Mouse (Mus musculus): ENCODE results near the gene Olfr705. TPM values are rescaled to one million over a fixed set of nuclear protein-coding genes. Genes with fewer than 3 reads are reported as not detected.
"Not testable (repeated sequence)": the region's sequence is repeated elsewhere in the genome, so short reads cannot be mapped to it uniquely, and the experiment has no call there.

The Olfr705 gene
- polyA plus RNA-seq (2014; fragmentation: Nextera tagmentation; extraction: Ambion mirVana): not detected in 2 replicates

DNA sequence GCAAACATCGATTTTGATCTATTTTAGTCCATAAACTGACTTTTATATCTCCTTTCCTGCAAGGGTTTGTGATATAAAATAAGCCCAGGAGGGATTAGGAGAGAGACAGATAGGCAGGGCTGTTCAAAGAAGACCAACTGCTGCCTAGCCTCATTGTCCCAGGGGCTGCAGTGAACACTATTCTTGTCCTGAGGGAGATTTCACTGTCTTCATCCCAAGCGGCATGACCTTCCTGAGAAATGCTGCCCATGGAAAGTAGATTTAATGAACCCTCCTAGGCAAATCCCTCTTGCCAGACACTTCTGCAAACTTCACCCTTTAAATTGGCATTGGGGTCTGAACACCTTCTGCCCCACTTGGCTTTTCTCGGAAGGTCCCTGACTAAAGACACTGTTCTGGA, at the start of gene Olfr705:
Gene Olfr705 (minus strand): TSS at position 101 of the 400 bp plus-strand sequence.
- no peak within 1 kb of the TSS for H3K4me2 ChIP-seq (ENCODE audit: low read depth, low read length)
- no peaks in the 10 kb centered on the region for H3K4me1 ChIP-seq (ENCODE audit: control insufficient read depth, insufficient read depth, low read length)
- no peak within 1 kb of the TSS for H3K27ac ChIP-seq (ENCODE audit: low read depth, low read length)
- WGBS: 84% methylated on average over 3 of the region's 3 CpGs
- H3K4me3 ChIP-seq (ENCODE audit: low read depth, low read length): no peak within 1 kb of the TSS
- no peaks in the 10 kb centered on the region for H3K9me3 ChIP-seq (ENCODE audit: control insufficient read depth, low read length)
- H3K36me3 ChIP-seq (ENCODE audit: control insufficient read depth, insufficient read depth, low read length): no peaks in the 10 kb centered on the region
- H3K27me3 ChIP-seq (ENCODE audit: control insufficient read depth, insufficient read depth, low read length): no peaks in the 10 kb centered on the region
- H3K9ac ChIP-seq (replicated peaks; ENCODE audit: low read depth, low read length): no peak within 1 kb of the TSS
- no peak for ATAC-seq (ENCODE audit: low read depth)

DNA sequence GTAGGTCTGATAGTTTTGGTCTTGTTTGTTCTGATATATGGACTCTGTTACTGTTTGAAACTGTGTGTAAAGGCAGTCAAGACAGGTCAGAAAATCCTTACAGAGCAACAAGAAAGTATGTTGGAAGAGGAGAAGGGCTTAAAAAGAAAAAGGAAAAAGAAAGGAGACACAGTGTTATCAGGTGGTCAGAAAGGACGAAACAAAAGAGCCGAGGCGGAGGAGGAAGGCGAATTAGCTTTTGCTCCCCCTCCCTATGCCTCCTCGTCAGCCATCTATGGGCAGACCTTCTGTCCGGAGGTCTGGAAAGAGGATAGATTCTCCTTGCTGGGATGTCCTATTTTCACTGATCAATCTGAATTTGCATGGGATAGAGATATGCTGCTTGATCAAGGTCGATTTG, 44.3 kb upstream of the Olfr705 start:
- not testable (repeated sequence) for H3K4me2 ChIP-seq (ENCODE audit: low read depth, low read length); H3K4me1 ChIP-seq (ENCODE audit: control insufficient read depth, insufficient read depth, low read length); H3K9me3 ChIP-seq (ENCODE audit: control insufficient read depth, low read length); ATAC-seq (ENCODE audit: low read depth); H3K27me3 ChIP-seq (ENCODE audit: control insufficient read depth, insufficient read depth, low read length); H3K4me3 ChIP-seq (ENCODE audit: low read depth, low read length); H3K9ac ChIP-seq (replicated peaks; ENCODE audit: low read depth, low read length); H3K36me3 ChIP-seq (ENCODE audit: control insufficient read depth, insufficient read depth, low read length); H3K27ac ChIP-seq (ENCODE audit: low read depth, low read length)
- 81% methylated on average over 4 of the region's 7 CpGs for WGBS

- Histone ChIP-seq H3K36me3 (ENCODE audit: control insufficient read depth, insufficient read depth, low read length) (no peaks in the 10 kb centered on the region), H3K4me1 (ENCODE audit: control insufficient read depth, insufficient read depth, low read length) (no peaks in the 10 kb centered on the region), H3K4me2 (ENCODE audit: low read depth, low read length) (no peak within 1 kb of the TSS), H3K27ac (ENCODE audit: low read depth, low read length) (no peak within 1 kb of the TSS), H3K27me3 (ENCODE audit: control insufficient read depth, insufficient read depth, low read length) (no peaks in the 10 kb centered on the region), H3K4me3 (ENCODE audit: low read depth, low read length) (no peak within 1 kb of the TSS), H3K9me3 (ENCODE audit: control insufficient read depth, low read length) (no peaks in the 10 kb centered on the region), H3K9ac (replicated peaks; ENCODE audit: low read depth, low read length) (no peak within 1 kb of the TSS)
- no peak for ATAC-seq (ENCODE audit: low read depth)
- WGBS: 71% methylated on average over 2 of the region's 2 CpGs
Measured at GRCm38 (mm10) chr7:106907676-106908075, 31.0 kb upstream of the Olfr705 start, which contains the start of gene Olfr1532-ps1. Olfr1532-ps1 (plus strand) TSS chr7:106908001.

DNA sequence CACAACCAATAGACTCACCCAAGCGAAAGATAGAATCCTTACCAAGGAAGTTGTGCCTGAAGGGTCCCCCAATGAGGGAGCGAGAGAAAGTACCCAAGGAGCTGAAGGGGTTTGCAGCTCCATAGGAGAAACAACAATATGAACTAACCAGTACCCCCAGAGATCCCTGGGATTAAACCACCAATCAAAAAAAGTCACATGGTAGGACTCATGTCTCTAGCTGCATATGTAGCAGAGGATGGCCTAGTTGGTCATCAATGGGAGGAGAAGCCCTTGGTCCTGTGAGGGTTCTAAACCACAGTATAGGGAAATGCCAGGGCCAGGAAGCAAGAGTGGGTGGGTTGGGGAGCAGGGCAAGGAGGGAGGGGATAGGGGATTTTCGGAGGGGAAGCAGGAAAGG, 24.4 kb upstream of the Olfr705 start, which contains the start of gene Olfr707:
Gene Olfr707 (minus strand): TSS at position 101 of the 400 bp plus-strand sequence.
- not testable (repeated sequence) for H3K4me1 ChIP-seq (ENCODE audit: control insufficient read depth, insufficient read depth, low read length); H3K9ac ChIP-seq (replicated peaks; ENCODE audit: low read depth, low read length); ATAC-seq (ENCODE audit: low read depth); H3K4me3 ChIP-seq (ENCODE audit: low read depth, low read length); H3K36me3 ChIP-seq (ENCODE audit: control insufficient read depth, insufficient read depth, low read length); H3K27ac ChIP-seq (ENCODE audit: low read depth, low read length); H3K9me3 ChIP-seq (ENCODE audit: control insufficient read depth, low read length); H3K27me3 ChIP-seq (ENCODE audit: control insufficient read depth, insufficient read depth, low read length); H3K4me2 ChIP-seq (ENCODE audit: low read depth, low read length)
- WGBS: 82% methylated on average over 3 of the region's 3 CpGs

GRCm38 (mm10) chr7:106888062-106888461, 11.4 kb upstream of the Olfr705 start, which contains the start of gene Olfr706:
Olfr706 (minus strand) TSS chr7:106888162.
- Histone ChIP-seq H3K4me1 (ENCODE audit: control insufficient read depth, insufficient read depth, low read length) (no peaks in the 10 kb centered on the region), H3K27me3 (ENCODE audit: control insufficient read depth, insufficient read depth, low read length) (no peaks in the 10 kb centered on the region), H3K4me3 (ENCODE audit: low read depth, low read length) (no peak within 1 kb of the TSS), H3K36me3 (ENCODE audit: control insufficient read depth, insufficient read depth, low read length) (no peaks in the 10 kb centered on the region), H3K4me2 (ENCODE audit: low read depth, low read length) (no peak within 1 kb of the TSS), H3K9me3 (ENCODE audit: control insufficient read depth, low read length) (no peaks in the 10 kb centered on the region), H3K27ac (ENCODE audit: low read depth, low read length) (no peak within 1 kb of the TSS), H3K9ac (replicated peaks; ENCODE audit: low read depth, low read length) (no peak within 1 kb of the TSS)
- no peak for ATAC-seq (ENCODE audit: low read depth)
- 81% methylated on average over 2 of the region's 2 CpGs for WGBS

DNA sequence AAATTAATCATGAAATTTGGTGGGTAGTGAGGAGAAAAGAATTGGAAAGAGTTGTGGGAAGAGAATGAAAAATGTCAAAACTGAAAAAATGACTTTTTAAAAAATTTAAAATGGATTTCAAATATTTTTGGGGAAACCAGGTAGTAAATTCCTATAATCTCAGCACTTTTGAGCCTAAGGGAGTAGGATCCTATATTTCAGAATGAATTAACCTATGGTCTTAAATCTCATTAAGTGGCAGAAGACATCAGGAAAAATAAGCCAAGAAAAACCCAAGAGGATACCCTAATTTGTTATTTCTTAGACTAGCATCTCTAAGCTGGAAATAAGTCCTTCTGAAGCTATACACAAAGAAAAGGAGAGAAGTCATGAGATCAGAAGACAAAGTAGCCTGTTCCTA, 13.8 kb downstream of the Olfr705 start, which contains the start of gene Olfr704:
Gene Olfr704 (plus strand): TSS at position 301 of the 400 bp plus-strand sequence.
- Histone ChIP-seq H3K27ac (ENCODE audit: low read depth, low read length) (no peak within 1 kb of the TSS), H3K27me3 (ENCODE audit: control insufficient read depth, insufficient read depth, low read length) (no peaks in the 10 kb centered on the region)

DNA sequence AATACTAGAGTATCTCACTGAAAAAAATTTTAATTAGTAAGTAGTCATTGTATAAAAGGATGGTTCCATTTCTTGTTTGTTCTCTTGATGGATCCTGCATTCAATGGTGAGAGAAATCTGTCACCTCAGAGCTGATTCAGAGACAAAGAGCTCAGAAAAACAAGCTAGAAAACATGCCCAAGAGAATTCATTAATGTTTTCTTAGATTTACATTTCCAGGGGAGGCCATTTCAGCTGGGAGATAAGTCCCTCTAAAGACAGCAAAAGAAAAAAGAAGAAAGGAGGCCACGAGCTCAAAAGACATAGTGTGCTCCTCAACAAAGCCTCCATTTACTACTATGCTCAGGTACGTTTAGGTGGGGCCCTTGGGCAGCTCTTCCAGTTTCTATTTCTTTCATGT, 33.6 kb downstream of the Olfr705 start, which contains the start of gene Olfr703:
Gene Olfr703 (plus strand): TSS at position 301 of the 400 bp plus-strand sequence.
- Histone ChIP-seq H3K9ac (replicated peaks; ENCODE audit: low read depth, low read length) (no peak within 1 kb of the TSS), H3K27me3 (ENCODE audit: control insufficient read depth, insufficient read depth, low read length) (no peaks in the 10 kb centered on the region), H3K36me3 (ENCODE audit: control insufficient read depth, insufficient read depth, low read length) (no peaks in the 10 kb centered on the region), H3K4me1 (ENCODE audit: control insufficient read depth, insufficient read depth, low read length) (no peaks in the 10 kb centered on the region), H3K9me3 (ENCODE audit: control insufficient read depth, low read length) (no peaks in the 10 kb centered on the region), H3K27ac (ENCODE audit: low read depth, low read length) (no peak within 1 kb of the TSS), H3K4me2 (ENCODE audit: low read depth, low read length) (no peak within 1 kb of the TSS), H3K4me3 (ENCODE audit: low read depth, low read length) (no peak within 1 kb of the TSS)
- no peak for ATAC-seq (ENCODE audit: low read depth)
- WGBS: 60% methylated on average over 2 of the region's 2 CpGs

More for the DNA sequence above, 13.8 kb downstream of the Olfr705 start, which contains the start of gene Olfr704:
- Histone ChIP-seq H3K36me3 (ENCODE audit: control insufficient read depth, insufficient read depth, low read length) (no peaks in the 10 kb centered on the region), H3K9me3 (ENCODE audit: control insufficient read depth, low read length) (no peaks in the 10 kb centered on the region), H3K4me2 (ENCODE audit: low read depth, low read length) (no peak within 1 kb of the TSS), H3K4me3 (ENCODE audit: low read depth, low read length) (no peak within 1 kb of the TSS), H3K9ac (replicated peaks; ENCODE audit: low read depth, low read length) (no peak within 1 kb of the TSS), H3K4me1 (ENCODE audit: control insufficient read depth, insufficient read depth, low read length) (no peaks in the 10 kb centered on the region)
- ATAC-seq (ENCODE audit: low read depth): no peak

GRCm38 (mm10) chr7:106833793-106834192, 42.9 kb downstream of the Olfr705 start, which contains the start of gene Olfr702:
Olfr702 (minus strand) TSS chr7:106833893.
- ATAC-seq (ENCODE audit: low read depth): no peak
- Histone ChIP-seq H3K27ac (ENCODE audit: low read depth, low read length) (no peak within 1 kb of the TSS), H3K9me3 (ENCODE audit: control insufficient read depth, low read length) (no peaks in the 10 kb centered on the region), H3K9ac (replicated peaks; ENCODE audit: low read depth, low read length) (no peak within 1 kb of the TSS), H3K4me2 (ENCODE audit: low read depth, low read length) (no peak within 1 kb of the TSS), H3K4me1 (ENCODE audit: control insufficient read depth, insufficient read depth, low read length) (no peaks in the 10 kb centered on the region), H3K4me3 (ENCODE audit: low read depth, low read length) (no peak within 1 kb of the TSS), H3K27me3 (ENCODE audit: control insufficient read depth, insufficient read depth, low read length) (no peaks in the 10 kb centered on the region), H3K36me3 (ENCODE audit: control insufficient read depth, insufficient read depth, low read length) (no peaks in the 10 kb centered on the region)
